Mouse (Mus musculus) forebrain, embryonic 16.5 days (tissue): ENCODE measurements around the gene Serpina3a. TPM values are rescaled to one million over a fixed set of nuclear protein-coding genes. Genes with fewer than 3 reads are reported as not detected.

Experiments
- polyA plus RNA-seq: library from polyadenylated mRNA; unstranded; fragments of >200 nt; fragmentation: Nextera tagmentation; extraction: Ambion mirVana; gene quantifications from 2 replicates; pipeline ENCODE4 v1.2.1, GENCODE M21; 2015

Gene Serpina3a
- polyA plus RNA-seq, 1 experiment from 2014 or later, result not detected

Other genes starting within 250 kb of the Serpina3a start
- gene Serpina1a, start 249.2 kb upstream of the Serpina3a start, polyA plus RNA-seq, result not detected in 2 replicates
- not detected in 2 replicates for gene Serpina1c, start 207.8 kb upstream of the Serpina3a start, polyA plus RNA-seq
- gene Serpina1e, start 153.7 kb upstream of the Serpina3a start, polyA plus RNA-seq, result not detected in 2 replicates
- not detected in 2 replicates for gene Serpina11, start 122.8 kb upstream of the Serpina3a start, polyA plus RNA-seq
- gene Serpina9, start 99.0 kb upstream of the Serpina3a start, polyA plus RNA-seq, result 0.15 TPM in 1 of 2 replicates, not detected in the other
- not detected in 2 replicates for gene Serpina12, start 68.3 kb upstream of the Serpina3a start, polyA plus RNA-seq
- gene Serpina5, start 11.6 kb upstream of the Serpina3a start, polyA plus RNA-seq, result not detected in 2 replicates
- 0.10 TPM in 1 of 2 replicates, not detected in the other for gene Serpina3b, start 15.3 kb downstream of the Serpina3a start, polyA plus RNA-seq
- not detected in 2 replicates for gene Serpina3c, start 41.1 kb downstream of the Serpina3a start, polyA plus RNA-seq
- gene Serpina3f, start 101.8 kb downstream of the Serpina3a start, polyA plus RNA-seq, result 0.20 TPM in 1 of 2 replicates, not detected in the other
- not detected in 2 replicates for gene Serpina3g, start 123.5 kb downstream of the Serpina3a start, polyA plus RNA-seq
- gene Serpina3i, start 150.4 kb downstream of the Serpina3a start, polyA plus RNA-seq, result not detected in 2 replicates
- not detected in 2 replicates for gene Serpina3j, start 201.8 kb downstream of the Serpina3a start, polyA plus RNA-seq
- not detected in 2 replicates for gene Serpina3k, start 225.8 kb downstream of the Serpina3a start, polyA plus RNA-seq
- gene Serpina3m, start 225.8 kb downstream of the Serpina3a start, polyA plus RNA-seq, result not detected in 2 replicates